Comparison of ENCODE assay signal across 27 mouse cellular contexts in the genomic region with DNA sequence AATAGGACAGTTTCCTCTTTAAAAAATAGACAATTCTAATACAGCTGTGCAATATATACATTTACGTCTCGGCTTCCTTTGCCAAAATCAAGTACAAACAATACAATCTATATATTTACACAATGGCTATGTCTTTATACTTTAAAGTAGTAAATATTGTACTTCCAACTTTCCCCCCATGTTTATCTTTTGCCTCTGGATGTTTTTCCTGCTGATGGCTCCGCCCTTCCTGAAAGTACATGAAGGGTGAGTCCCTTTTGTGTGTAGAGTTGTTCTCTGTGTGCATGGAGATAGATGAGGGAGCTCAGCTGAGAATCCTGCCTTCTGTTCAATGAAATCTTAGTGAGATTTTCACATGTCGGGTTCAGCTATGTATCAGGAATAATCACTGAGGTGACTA. TPM values are rescaled to one million over a fixed set of nuclear protein-coding genes. Genes with fewer than 3 reads are reported as not detected.
DNase-seq lines count a peak whose midpoint lies in the region; ATAC-seq and TF ChIP-seq lines count a peak whose summit lies in the region.
"Had no signal": no experiment of that assay in that cellular context is flagged by ENCODE, and none has a peak within 500 bp of the region (broad histone marks: within the 10 kb centered on the region; RNA-seq: fewer than 3 reads in every experiment).

No protein-coding gene starts in this region.

- no peak for TF ChIP-seq POLR2A in lung, adult 2 months (IDR thresholded peaks at IDR 0.05; ENCODE audit: borderline replicate concordance, extremely low read depth, low read depth, low read length)

- intact Hi-C loops in gastrocnemius, adult 2 months (cut with DNase I): loop anchor here (10.0 kb wide), 1 partner anchor 101 kb away; a partner anchor contains a TSS

- 56% methylated on average over 4 of the region's 4 CpGs for WGBS in lung, embryonic 16.5 days
- 59% methylated on average over 4 of the region's 4 CpGs for WGBS in lung, adult 2 months
- whole genome bisulfite sequencing in stomach, embryonic 14.5 days: 54% methylated on average over 4 of the region's 4 CpGs
- 76% methylated on average over 4 of the region's 4 CpGs for WGBS in liver, postnatal 0 days (ENCODE audit: insufficient replicate concordance)

- peak; percentile 51 for ATAC-seq in lung, embryonic 16.5 days (ENCODE audit: low read depth)
- ATAC-seq in stomach, embryonic 14.5 days (ENCODE audit: insufficient number of reproducible peaks, insufficient read depth, low FRiP score, low read depth): no peak
- ATAC-seq in liver, postnatal 0 days: no peak
- ATAC-seq: forebrain, embryonic 16.5 days; hindbrain, embryonic 16.5 days; Patski had no signal

- H3K4me2 ChIP-seq in lung, embryonic 16.5 days (ENCODE audit: low read depth, low read length): no peak overlapping the region
- no peak overlapping the region for H3K4me2 ChIP-seq in stomach, embryonic 14.5 days (replicated peaks; ENCODE audit: low read depth, low read length)
- H3K4me2 ChIP-seq in liver, postnatal 0 days (ENCODE audit: low read depth, low read length): no peak overlapping the region
- H3K4me2 ChIP-seq: heart, embryonic 15.5 days; limb, embryonic 13.5 days; liver, embryonic 11.5 days; midbrain, embryonic 11.5 days; neural tube, embryonic 12.5 days had no signal

- H3K9me3 ChIP-seq in lung, embryonic 16.5 days (ENCODE audit: control insufficient read depth, low read length): no peaks in the 10 kb centered on the region
- H3K9me3 ChIP-seq in stomach, embryonic 14.5 days (ENCODE audit: control insufficient read depth, low read depth, low read length): no peaks in the 10 kb centered on the region
- no peaks in the 10 kb centered on the region for H3K9me3 ChIP-seq in liver, postnatal 0 days (ENCODE audit: low read length)
- H3K9me3 ChIP-seq: heart, embryonic 10.5 days; heart, embryonic 15.5 days; limb, embryonic 13.5 days; neural tube, embryonic 12.5 days had no signal

- no peak for TF ChIP-seq CTCF in gastrocnemius, adult 2 months (IDR thresholded peaks at IDR 0.05)
- TF ChIP-seq CTCF in lung, adult 2 months (IDR thresholded peaks at IDR 0.05; ENCODE audit: insufficient read depth, low read length): no peak
- TF ChIP-seq CTCF in liver, postnatal 0 days (IDR thresholded peaks at IDR 0.05; ENCODE audit: low read depth): no peak

- peaks cover 12% of the 10 kb centered on the region for H3K4me1 ChIP-seq in lung, embryonic 16.5 days (replicated peaks; ENCODE audit: control insufficient read depth, insufficient read depth, low read length)
- H3K4me1 ChIP-seq in lung, adult 2 months (ENCODE audit: control insufficient read depth, insufficient read depth, low read length): peaks cover 13% of the 10 kb centered on the region
- no peaks in the 10 kb centered on the region for H3K4me1 ChIP-seq in stomach, embryonic 14.5 days (ENCODE audit: control insufficient read depth, insufficient read depth, low read length)
- no peaks in the 10 kb centered on the region for H3K4me1 ChIP-seq in liver, postnatal 0 days (ENCODE audit: insufficient read depth)

- H3K36me3 ChIP-seq in lung, embryonic 16.5 days (ENCODE audit: control insufficient read depth, insufficient read depth, low read length): peaks cover 7% of the 10 kb centered on the region
- peaks cover 14% of the 10 kb centered on the region for H3K36me3 ChIP-seq in stomach, embryonic 14.5 days (ENCODE audit: control insufficient read depth, insufficient read depth, low read length)
- H3K36me3 ChIP-seq in liver, postnatal 0 days (replicated peaks; ENCODE audit: insufficient read depth, low read length): peaks cover 18% of the 10 kb centered on the region

- no peak for TF ChIP-seq EP300 in liver, postnatal 0 days (IDR thresholded peaks at IDR 0.05; ENCODE audit: low read depth)

- H3K9ac ChIP-seq in lung, embryonic 16.5 days (ENCODE audit: low read length): no peak overlapping the region
- H3K9ac ChIP-seq in stomach, embryonic 14.5 days (replicated peaks; ENCODE audit: low read depth, low read length): no peak overlapping the region
- no peak overlapping the region for H3K9ac ChIP-seq in liver, postnatal 0 days (replicated peaks)
- H3K9ac ChIP-seq: heart, embryonic 15.5 days; limb, embryonic 13.5 days; neural tube, embryonic 12.5 days had no signal

- no peak for DNase-seq in gastrocnemius, adult 2 months
- no peak for DNase-seq in gastrocnemius, adult 18-20 months (ENCODE audit: low spot score)
- no peak for DNase-seq in lung, adult 2 months
- DNase-seq in liver, postnatal 0 days: no peak
- no peak for DNase-seq in adrenal gland, postnatal 36 days
- DNase-seq: adrenal gland, postnatal 25 days; cerebellum, adult 18-20 months; cerebellum, postnatal 14 days; gastrocnemius, postnatal 10 days; kidney, adult 11 months; kidney, postnatal 14 days; right cerebral cortex, adult 18-20 months; right cerebral cortex, postnatal 4 days had no signal

- no peaks in the 10 kb centered on the region for H3K27me3 ChIP-seq in lung, embryonic 16.5 days (ENCODE audit: control insufficient read depth, insufficient read depth, low read depth, low read length)
- no peaks in the 10 kb centered on the region for H3K27me3 ChIP-seq in stomach, embryonic 14.5 days (ENCODE audit: control insufficient read depth, insufficient read depth, low read length)
- H3K27me3 ChIP-seq in liver, postnatal 0 days (ENCODE audit: insufficient read depth, low read length): no peaks in the 10 kb centered on the region
- H3K27me3 ChIP-seq: heart, embryonic 15.5 days; limb, embryonic 13.5 days; neural tube, embryonic 12.5 days; Patski had no signal

- H3K4me3 ChIP-seq in gastrocnemius, adult 2 months: no peak overlapping the region
- H3K4me3 ChIP-seq in lung, embryonic 16.5 days (ENCODE audit: low read length): no peak overlapping the region
- H3K4me3 ChIP-seq in lung, adult 2 months (replicated peaks; ENCODE audit: extremely low read depth, low read depth, low read length): no peak overlapping the region
- no peak overlapping the region for H3K4me3 ChIP-seq in stomach, embryonic 14.5 days (ENCODE audit: low read depth, low read length)
- H3K4me3 ChIP-seq in liver, postnatal 0 days (ENCODE audit: low read depth, low read length): no peak overlapping the region
- H3K4me3 ChIP-seq: erythroblast, embryonic 14.5 days; heart, embryonic 10.5 days; heart, embryonic 15.5 days; left cerebral cortex, adult 2 months; limb, embryonic 13.5 days; myocyte; neural tube, embryonic 12.5 days had no signal

- peak overlapping the region; percentile 70 for H3K27ac ChIP-seq in gastrocnemius, adult 2 months
- peak overlapping the region; percentile 29; the same call in 1 of the 2 replicates for H3K27ac ChIP-seq in lung, embryonic 16.5 days (ENCODE audit: low read length)
- 0 out of 2 replicates have a peak overlapping the region, but pooled peaks have one; percentile 33 for H3K27ac ChIP-seq in stomach, embryonic 14.5 days (ENCODE audit: low read length)
- no peak overlapping the region for H3K27ac ChIP-seq in liver, postnatal 0 days (ENCODE audit: low read depth)
- H3K27ac ChIP-seq: heart, embryonic 10.5 days; heart, embryonic 15.5 days; left cerebral cortex, adult 2 months; limb, embryonic 13.5 days; neural tube, embryonic 12.5 days had no signal

RNA-seq across cellular contexts. Expression of a gene that starts 15.3 kb away (rescaled TPM):
- 10 to 100 TPM; 45.7 to 51.6 TPM for total RNA-seq in gastrocnemius, adult 2 months (2021)
- 10 to 100 TPM; 40.3 to 49.3 TPM for total RNA-seq in gastrocnemius, adult 18-20 months (2021)
- polyA plus RNA-seq in lung, embryonic 16.5 days (2015; fragmentation: Nextera tagmentation; extraction: Ambion mirVana): 83.9 and 98.1 TPM in 2 replicates
- polyA plus RNA-seq in lung, adult 2 months (2012; rRNA removed): 8.6 and 17.5 TPM in 2 replicates
- 97.0 and 101 TPM in 2 replicates for polyA plus RNA-seq in stomach, embryonic 14.5 days (2014; fragmentation: Nextera tagmentation; extraction: Ambion mirVana)
- polyA plus RNA-seq in liver, postnatal 0 days (2015; fragmentation: Nextera tagmentation; extraction: Ambion mirVana): 178 and 181 TPM in 2 replicates
- total RNA-seq in adrenal gland, postnatal 36 days (2021): 100 to 1,000 TPM; 152 to 180 TPM
